Mouse (Mus musculus): ENCODE results near the gene Hdac5.

Gene Hdac5

DNA sequence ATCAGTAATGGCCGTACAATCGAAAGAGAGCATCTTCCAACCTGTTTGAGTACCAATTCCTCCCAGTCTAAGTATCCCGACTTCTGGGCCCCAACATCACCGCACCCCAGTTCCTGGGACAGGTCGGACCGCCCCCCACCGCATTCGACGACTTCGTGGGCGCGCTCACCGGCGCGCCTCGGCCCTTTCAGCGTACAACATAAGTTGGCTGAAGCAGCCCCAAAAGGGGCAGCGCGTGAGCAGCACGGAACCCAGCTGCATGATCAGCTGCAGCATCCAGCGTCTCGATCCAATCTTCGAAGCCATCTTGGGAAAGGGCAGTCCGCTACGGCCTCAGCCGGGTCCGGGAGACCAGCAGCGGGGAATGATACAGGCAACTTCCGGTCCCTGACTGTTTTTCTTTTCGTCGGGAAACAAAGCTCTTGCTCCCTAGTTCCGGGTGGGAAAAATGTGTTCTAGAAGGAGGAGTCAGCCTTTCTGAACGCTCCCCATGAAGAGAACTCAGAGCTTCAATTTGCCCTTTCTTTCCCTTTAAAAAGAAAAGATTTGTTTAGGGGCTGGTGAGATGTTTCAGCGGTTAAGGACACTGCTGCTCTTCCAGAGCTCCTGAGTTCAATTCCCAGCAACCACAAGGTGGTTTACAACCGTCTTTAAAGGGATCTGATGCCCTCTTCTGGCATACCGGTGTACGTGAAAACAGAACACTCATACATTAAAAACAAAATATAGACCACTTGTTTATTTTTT lies 73.8 kb downstream of the Hdac5 start, which contains the start of gene Tmem101:
TSS of gene Tmem101 (minus strand) at position 366 of the 747 bp plus-strand sequence.
- H3K27me3 ChIP-seq (ENCODE audit: control insufficient read depth, insufficient read depth, low read length, poor library complexity, severe bottlenecking), result no peaks in the 10 kb centered on the region
- H3K36me3 ChIP-seq (ENCODE audit: control insufficient read depth, insufficient read depth, low read length, poor library complexity, severe bottlenecking), result peaks cover 3% of the 10 kb centered on the region; the same call in 1 of the 2 replicates
- DNase-seq (ENCODE audit: low read depth, low spot score), result peak; percentile 88

DNA sequence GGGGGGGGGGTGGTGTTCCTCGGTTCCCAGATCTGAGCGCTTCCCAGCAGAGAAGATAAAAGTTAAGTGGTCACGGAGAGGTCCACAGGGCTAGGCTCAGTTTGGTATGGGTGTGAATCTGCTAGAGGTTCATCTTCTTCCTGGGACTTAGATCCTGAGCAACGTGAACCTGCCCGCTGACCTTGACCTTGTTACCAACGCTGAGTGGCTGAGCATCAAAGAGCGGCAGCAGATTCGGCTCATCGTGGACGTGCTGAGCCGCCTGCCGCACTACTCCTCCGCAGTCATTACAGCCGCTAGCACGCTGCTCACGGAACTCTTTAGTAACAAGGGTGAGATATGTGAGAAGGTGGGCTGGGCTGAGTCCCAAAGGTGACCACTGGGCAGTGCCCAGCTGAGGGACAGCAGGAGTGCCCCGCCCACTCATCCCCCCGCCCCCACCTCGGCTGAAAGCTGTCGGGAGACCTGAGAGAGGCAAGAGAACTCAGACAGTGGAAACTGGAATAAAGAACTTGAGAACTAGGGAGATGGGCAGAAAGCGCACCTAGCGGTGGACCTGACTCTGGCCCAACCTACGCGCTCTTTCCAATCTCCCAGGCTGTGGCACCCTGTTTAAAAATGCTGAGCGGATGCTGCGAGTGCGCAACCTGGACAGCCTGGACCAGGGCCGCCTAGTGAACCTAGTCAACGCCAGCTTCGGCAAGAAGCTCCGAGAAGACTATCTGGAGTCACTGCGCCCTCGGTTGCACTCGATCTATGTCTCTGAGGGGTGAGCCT lies 82.6 kb downstream of the Hdac5 start:
- no peak for DNase-seq (ENCODE audit: low read depth, low spot score)
- Histone ChIP-seq H3K36me3 (ENCODE audit: control insufficient read depth, insufficient read depth, low read length, poor library complexity, severe bottlenecking) (no peaks in the 10 kb centered on the region), H3K27me3 (ENCODE audit: control insufficient read depth, insufficient read depth, low read length, poor library complexity, severe bottlenecking) (peaks cover 2% of the 10 kb centered on the region; the same call in 1 of the 2 replicates)

DNA sequence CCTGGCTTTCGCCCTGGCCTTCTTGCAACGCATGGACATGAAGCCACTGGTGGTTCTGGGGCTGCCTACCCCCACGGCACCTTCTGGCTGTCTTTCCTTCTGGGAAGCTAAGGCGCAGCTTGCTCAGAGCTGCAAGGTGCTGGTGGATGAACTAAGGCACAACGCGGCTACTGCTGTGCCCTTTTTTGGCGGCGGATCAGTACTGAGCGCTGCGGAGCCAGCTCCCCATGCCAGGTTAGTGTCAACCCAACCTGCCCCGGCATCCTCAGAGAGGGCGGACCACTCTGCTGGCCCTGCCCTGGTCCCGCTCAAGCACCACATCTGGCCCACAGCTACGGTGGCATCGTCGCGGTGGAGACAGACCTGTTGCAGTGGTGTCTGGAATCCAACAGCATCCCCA lies 83.4 kb downstream of the Hdac5 start:
- no peaks in the 10 kb centered on the region for H3K36me3 ChIP-seq (ENCODE audit: control insufficient read depth, insufficient read depth, low read length, poor library complexity, severe bottlenecking)
- no peak for DNase-seq (ENCODE audit: low read depth, low spot score)
- H3K27me3 ChIP-seq (ENCODE audit: control insufficient read depth, insufficient read depth, low read length, poor library complexity, severe bottlenecking), result peaks cover 2% of the 10 kb centered on the region; the same call in 1 of the 2 replicates

DNA sequence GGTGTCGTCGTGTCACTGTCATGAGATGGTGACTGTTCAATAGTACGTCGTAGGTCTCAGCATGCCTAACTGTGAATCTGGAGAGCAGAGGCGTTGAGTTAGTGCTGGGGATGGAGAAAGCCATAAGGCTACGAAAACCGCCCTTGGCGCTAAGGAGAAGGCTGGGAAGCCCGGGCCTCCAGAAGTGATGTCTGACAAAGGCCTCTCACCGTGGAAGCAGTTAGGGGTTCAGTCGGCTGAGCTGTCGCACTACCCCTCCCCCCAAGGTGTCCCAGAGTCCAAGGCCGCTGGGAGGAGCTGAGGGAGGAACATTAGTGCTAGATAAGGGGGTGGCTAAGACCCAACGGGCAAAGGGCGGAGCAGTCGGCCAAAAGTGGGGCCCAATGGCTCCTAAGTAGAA lies 84.0 kb downstream of the Hdac5 start:
- DNase-seq (ENCODE audit: low read depth, low spot score), result no peak
- H3K27me3 ChIP-seq (ENCODE audit: control insufficient read depth, insufficient read depth, low read length, poor library complexity, severe bottlenecking), result peaks cover 2% of the 10 kb centered on the region; the same call in 1 of the 2 replicates
- no peaks in the 10 kb centered on the region for H3K36me3 ChIP-seq (ENCODE audit: control insufficient read depth, insufficient read depth, low read length, poor library complexity, severe bottlenecking)

DNA sequence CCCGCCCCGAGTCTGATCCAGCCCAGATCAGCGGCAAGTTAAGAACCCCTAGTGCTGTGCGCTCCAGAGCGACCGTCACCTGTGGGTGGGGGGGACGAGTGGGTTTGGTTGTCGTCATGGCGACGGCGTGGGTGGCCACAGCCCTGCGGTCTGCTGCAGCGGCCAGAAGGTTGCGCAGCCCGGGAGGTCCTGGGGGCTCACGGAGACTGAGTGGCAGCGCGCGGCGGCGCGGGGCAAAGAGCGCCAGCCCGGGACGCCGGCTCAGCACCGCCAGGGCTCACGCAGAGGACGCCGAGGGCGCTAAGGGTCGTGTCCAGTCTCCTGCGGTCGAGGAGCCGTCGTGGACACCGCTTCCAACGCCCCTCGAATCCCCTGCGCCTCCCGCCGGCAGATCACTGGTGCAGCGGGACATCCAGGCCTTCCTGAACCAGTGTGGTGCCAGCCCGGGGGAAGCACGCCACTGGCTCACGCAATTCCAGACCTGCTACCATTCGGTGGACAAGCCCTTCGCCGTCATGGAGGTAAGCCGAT lies 84.4 kb downstream of the Hdac5 start, which contains the start of gene Nags:
TSS of gene Nags (plus strand) at position 43 of the 531 bp plus-strand sequence.
- Histone ChIP-seq H3K36me3 (ENCODE audit: control insufficient read depth, insufficient read depth, low read length, poor library complexity, severe bottlenecking) (no peaks in the 10 kb centered on the region), H3K27me3 (ENCODE audit: control insufficient read depth, insufficient read depth, low read length, poor library complexity, severe bottlenecking) (peaks cover 4% of the 10 kb centered on the region)
- DNase-seq (ENCODE audit: low read depth, low spot score), result no peak

DNA sequence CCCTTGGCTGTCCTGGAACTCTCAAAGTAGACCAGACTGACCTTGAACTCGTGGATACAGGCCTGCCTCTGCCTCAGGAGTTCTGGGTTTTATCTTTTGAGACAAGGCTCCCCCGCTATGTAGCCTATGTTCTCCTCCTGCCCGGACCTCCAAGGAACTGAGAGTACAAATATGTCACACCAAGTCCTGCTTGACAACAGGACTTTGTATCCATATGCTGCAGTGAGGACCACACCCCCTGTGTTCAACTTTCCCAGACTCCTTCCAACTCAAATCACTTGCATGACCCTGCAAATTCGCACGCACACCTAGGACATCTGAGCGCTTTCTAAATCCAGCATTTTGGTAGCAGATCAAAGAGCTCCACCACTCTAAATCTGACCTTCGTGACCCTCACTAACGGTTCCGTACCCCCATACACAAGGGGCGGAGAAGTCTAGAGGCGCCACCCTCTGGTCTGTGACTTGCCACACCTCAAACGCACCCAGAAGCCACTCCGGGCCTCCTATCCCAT lies 85.0 kb downstream of the Hdac5 start:
- no peak for DNase-seq (ENCODE audit: low read depth, low spot score)
- Histone ChIP-seq H3K36me3 (ENCODE audit: control insufficient read depth, insufficient read depth, low read length, poor library complexity, severe bottlenecking) (no peaks in the 10 kb centered on the region), H3K27me3 (ENCODE audit: control insufficient read depth, insufficient read depth, low read length, poor library complexity, severe bottlenecking) (peaks cover 4% of the 10 kb centered on the region)
